Mouse (Mus musculus): ENCODE data around the gene Kcnj9. TPM values are rescaled to one million over a fixed set of nuclear protein-coding genes. Genes with fewer than 3 reads are reported as not detected.

The Kcnj9 gene
- polyA plus RNA-seq, 1 experiment = 0.01 TPM

DNA sequence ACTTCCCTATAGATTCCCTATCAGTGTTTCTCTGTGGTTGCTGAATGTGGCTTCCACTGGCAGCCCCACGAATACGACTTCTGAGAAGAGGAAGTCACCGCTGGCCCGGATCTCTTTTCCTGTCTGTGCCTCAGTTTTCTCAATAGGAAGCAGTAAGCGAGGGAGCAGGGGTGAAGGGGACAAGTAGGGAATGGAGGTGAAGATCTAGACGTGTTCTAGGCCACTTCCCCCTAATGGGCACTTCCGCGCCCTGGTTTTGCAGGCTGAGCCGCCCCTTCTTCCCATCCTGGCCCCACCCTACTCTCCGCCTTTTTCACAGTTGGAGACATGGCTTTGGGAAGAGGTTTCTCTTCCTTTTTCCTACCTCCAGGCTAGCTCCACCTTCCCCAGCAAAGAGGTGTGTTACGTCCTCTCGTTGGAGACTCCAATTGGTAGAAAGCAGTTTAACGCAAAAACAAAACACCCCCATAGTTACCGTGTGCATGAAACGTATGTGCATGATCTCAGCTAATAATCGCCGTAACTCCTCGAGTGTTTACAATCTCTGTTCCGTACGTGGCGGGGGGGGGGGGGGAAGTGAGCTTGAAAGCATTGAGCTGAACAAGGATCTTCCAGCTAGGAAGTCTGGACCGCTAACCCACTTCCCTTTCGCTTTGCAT lies 17.7 kb downstream of the Kcnj9 start:
- no peaks in the 10 kb centered on the region for H3K36me3 ChIP-seq (ENCODE audit: control insufficient read depth, insufficient read depth)

DNA sequence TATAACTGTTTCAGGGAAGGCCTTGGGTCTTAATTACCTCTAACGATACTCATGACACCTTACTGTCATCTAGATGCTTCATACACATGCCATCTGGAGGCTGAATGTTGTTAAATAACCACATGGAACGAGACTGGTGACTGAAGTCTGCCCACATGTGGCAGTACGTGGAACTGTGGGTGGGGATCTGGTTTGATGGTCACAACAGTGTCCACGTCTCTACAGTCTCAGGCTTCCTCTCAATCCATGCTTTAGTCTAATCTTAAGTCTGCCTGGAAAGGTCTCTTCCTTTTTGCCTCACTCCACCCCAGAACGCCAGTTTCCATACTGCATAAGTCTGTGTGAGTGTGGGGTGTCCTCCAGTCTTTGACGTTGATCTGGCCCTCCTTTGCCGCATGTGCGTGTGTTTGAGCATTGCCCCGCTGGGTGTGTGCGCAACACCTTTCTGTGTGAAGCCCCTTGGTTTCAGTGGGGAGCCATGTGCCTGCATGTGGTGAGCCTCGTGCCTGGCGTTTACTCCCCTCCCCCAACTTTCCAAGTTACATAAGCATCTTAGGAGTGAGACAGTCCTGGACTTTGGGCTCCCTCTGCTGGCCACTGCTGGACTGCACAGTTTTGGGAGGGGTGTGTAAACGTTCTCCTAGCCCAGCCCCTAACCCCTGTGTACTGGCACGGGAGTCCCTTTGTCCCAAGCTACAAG lies 19.3 kb downstream of the Kcnj9 start:
- Histone ChIP-seq H3K4me2 (ENCODE audit: low read depth) (peak overlapping the region; percentile 96), H3K79me2 (ENCODE audit: control insufficient read depth, insufficient read depth) (no peaks in the 10 kb centered on the region), H3K36me3 (ENCODE audit: control insufficient read depth, insufficient read depth) (no peaks in the 10 kb centered on the region), H3K27me3 (ENCODE audit: control insufficient read depth, insufficient read depth, insufficient read length) (no peaks in the 10 kb centered on the region), H3ac (ENCODE audit: control insufficient read depth, insufficient read length) (peak overlapping the region; percentile 27), H3K4me3 (peak overlapping the region; percentile 10)
- TF ChIP-seq MAX (IDR thresholded peaks at IDR 0.05; ENCODE audit: low read depth) = peak; percentile 91
- no peak for TF ChIP-seq E2F4 (IDR thresholded peaks at IDR 0.05; ENCODE audit: insufficient read depth)
- peak; percentile 39 for TF ChIP-seq POLR2A (IDR thresholded peaks at IDR 0.05; ENCODE audit: insufficient read length, low read depth)
- TF ChIP-seq TCF3 (IDR thresholded peaks at IDR 0.05; ENCODE audit: insufficient read length, low read depth) = no peak
- TF ChIP-seq SRF (IDR thresholded peaks at IDR 0.05; ENCODE audit: control insufficient read depth, insufficient read length, low read depth) = no peak
- no peak for TF ChIP-seq TCF12 (IDR thresholded peaks at IDR 0.05; ENCODE audit: insufficient read depth, poor library complexity, severe bottlenecking)
- peak in 1 of 3 experiments; percentile 14 for TF ChIP-seq MYOG (IDR thresholded peaks at IDR 0.05; ENCODE audit: control insufficient read depth in 1 of 3, insufficient read depth in 1 of 3, insufficient read length in 2 of 3, low read depth in 2 of 3)
- no peak for TF ChIP-seq POLR2AphosphoS2 (IDR thresholded peaks at IDR 0.05; ENCODE audit: insufficient read length, low read depth)
- TF ChIP-seq MYOD1 (IDR thresholded peaks at IDR 0.05; ENCODE audit: control insufficient read depth in 1 of 3, insufficient read length in 2 of 3, low read depth in 2 of 3) = peak in 1 of 3 experiments; percentile 13
- no peak for TF ChIP-seq CEBPB (IDR thresholded peaks at IDR 0.05; ENCODE audit: insufficient read depth, poor library complexity, severe bottlenecking)
- no peak for TF ChIP-seq USF1 (IDR thresholded peaks at IDR 0.05; ENCODE audit: low read depth)

More for the DNA sequence above, 17.7 kb downstream of the Kcnj9 start:
- peak overlapping the region; percentile 92 for H3K4me2 ChIP-seq (ENCODE audit: low read depth)
- no peaks in the 10 kb centered on the region for H3K79me2 ChIP-seq (ENCODE audit: control insufficient read depth, insufficient read depth)
- no peak overlapping the region for H3ac ChIP-seq (ENCODE audit: control insufficient read depth, insufficient read length)
- peak overlapping the region; percentile 54 for H3K4me3 ChIP-seq
- TF ChIP-seq MYOD1 (IDR thresholded peaks at IDR 0.05; ENCODE audit: control insufficient read depth in 1 of 3, insufficient read length in 2 of 3, low read depth in 2 of 3) = no peak
- TF ChIP-seq MYOG (IDR thresholded peaks at IDR 0.05; ENCODE audit: control insufficient read depth in 1 of 3, insufficient read depth in 1 of 3, insufficient read length in 2 of 3, low read depth in 2 of 3) = no peak
- TF ChIP-seq POLR2AphosphoS2 (IDR thresholded peaks at IDR 0.05; ENCODE audit: insufficient read length, low read depth) = no peak
- no peaks in the 10 kb centered on the region for H3K27me3 ChIP-seq (ENCODE audit: control insufficient read depth, insufficient read depth, insufficient read length)

DNA sequence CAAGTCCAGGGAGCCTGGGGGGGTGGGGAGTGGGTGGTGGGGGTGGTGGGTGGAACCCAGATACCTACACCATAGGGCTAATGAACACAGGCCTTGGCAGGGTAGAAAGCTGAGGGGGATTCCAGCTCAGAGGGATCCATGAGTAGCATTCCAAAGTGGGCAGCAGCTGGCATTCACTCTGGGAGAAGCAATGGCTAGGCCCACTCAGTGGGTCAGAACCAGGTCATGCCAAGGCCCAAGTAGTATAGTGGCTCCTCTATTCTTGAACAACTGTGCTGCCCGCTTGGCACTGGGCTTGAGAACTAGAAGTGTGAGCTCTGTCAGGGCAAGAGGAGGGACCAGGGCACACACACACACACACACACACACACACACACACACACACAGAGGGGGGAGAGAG lies 20.7 kb downstream of the Kcnj9 start:
- H3K4me3 ChIP-seq = no peak overlapping the region
- no peaks in the 10 kb centered on the region for H3K36me3 ChIP-seq (ENCODE audit: control insufficient read depth, insufficient read depth)
- H3ac ChIP-seq (ENCODE audit: control insufficient read depth, insufficient read length) = no peak overlapping the region
- H3K27me3 ChIP-seq (ENCODE audit: control insufficient read depth, insufficient read depth, insufficient read length) = no peaks in the 10 kb centered on the region
- TF ChIP-seq USF1 (IDR thresholded peaks at IDR 0.05; ENCODE audit: low read depth) = no peak
- TF ChIP-seq E2F4 (IDR thresholded peaks at IDR 0.05; ENCODE audit: insufficient read depth) = no peak
- TF ChIP-seq MYOG (IDR thresholded peaks at IDR 0.05; ENCODE audit: control insufficient read depth in 1 of 3, insufficient read depth in 1 of 3, insufficient read length in 2 of 3, low read depth in 2 of 3) = no peak
- TF ChIP-seq TCF12 (IDR thresholded peaks at IDR 0.05; ENCODE audit: insufficient read depth, poor library complexity, severe bottlenecking) = no peak
- no peaks in the 10 kb centered on the region for H3K79me2 ChIP-seq (ENCODE audit: control insufficient read depth, insufficient read depth)
- no peak overlapping the region for H3K4me2 ChIP-seq (ENCODE audit: low read depth)

DNA sequence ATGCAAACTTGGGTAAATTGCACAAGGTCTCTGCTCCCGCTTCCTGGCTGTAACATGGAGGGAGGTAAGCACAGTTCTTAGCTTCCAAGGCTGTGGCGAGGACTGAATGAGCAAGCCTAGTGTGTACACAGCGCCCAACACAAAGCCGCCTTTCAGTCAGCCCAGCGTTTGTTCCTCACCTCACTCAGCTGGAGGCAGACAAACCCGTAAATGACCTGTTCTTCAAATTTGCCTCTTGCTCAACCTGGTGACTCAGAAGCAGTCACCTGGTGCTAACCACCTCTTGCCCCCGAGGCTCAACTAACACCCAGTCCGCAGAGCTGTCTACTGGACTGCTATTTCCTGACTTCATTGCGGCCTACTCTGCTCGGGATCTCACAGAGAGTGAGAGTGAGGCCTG lies 21.2 kb downstream of the Kcnj9 start:
- no peak overlapping the region for H3ac ChIP-seq (ENCODE audit: control insufficient read depth, insufficient read length)
- no peak for TF ChIP-seq USF1 (IDR thresholded peaks at IDR 0.05; ENCODE audit: low read depth)
- no peak for TF ChIP-seq REST (IDR thresholded peaks at IDR 0.05; ENCODE audit: insufficient read depth, insufficient read length)
- TF ChIP-seq CEBPB (IDR thresholded peaks at IDR 0.05; ENCODE audit: insufficient read depth, poor library complexity, severe bottlenecking) = no peak
- no peak for TF ChIP-seq SRF (IDR thresholded peaks at IDR 0.05; ENCODE audit: control insufficient read depth, insufficient read length, low read depth)
- no peak for TF ChIP-seq MYOG (IDR thresholded peaks at IDR 0.05; ENCODE audit: control insufficient read depth in 1 of 3, insufficient read depth in 1 of 3, insufficient read length in 2 of 3, low read depth in 2 of 3)
- TF ChIP-seq MYOD1 (IDR thresholded peaks at IDR 0.05; ENCODE audit: control insufficient read depth in 1 of 3, insufficient read length in 2 of 3, low read depth in 2 of 3) = no peak
- no peak for TF ChIP-seq POLR2A (IDR thresholded peaks at IDR 0.05; ENCODE audit: insufficient read length, low read depth)
- TF ChIP-seq MAX (IDR thresholded peaks at IDR 0.05; ENCODE audit: low read depth) = no peak
- TF ChIP-seq POLR2AphosphoS2 (IDR thresholded peaks at IDR 0.05; ENCODE audit: insufficient read length, low read depth) = no peak
- TF ChIP-seq TCF12 (IDR thresholded peaks at IDR 0.05; ENCODE audit: insufficient read depth, poor library complexity, severe bottlenecking) = no peak
- TF ChIP-seq E2F4 (IDR thresholded peaks at IDR 0.05; ENCODE audit: insufficient read depth) = no peak
- no peak for TF ChIP-seq TCF3 (IDR thresholded peaks at IDR 0.05; ENCODE audit: insufficient read length, low read depth)
- H3K36me3 ChIP-seq (ENCODE audit: control insufficient read depth, insufficient read depth) = no peaks in the 10 kb centered on the region
- no peak overlapping the region for H3K4me3 ChIP-seq
- no peaks in the 10 kb centered on the region for H3K79me2 ChIP-seq (ENCODE audit: control insufficient read depth, insufficient read depth)
- H3K4me2 ChIP-seq (ENCODE audit: low read depth) = no peak overlapping the region
- H3K27me3 ChIP-seq (ENCODE audit: control insufficient read depth, insufficient read depth, insufficient read length) = no peaks in the 10 kb centered on the region

DNA sequence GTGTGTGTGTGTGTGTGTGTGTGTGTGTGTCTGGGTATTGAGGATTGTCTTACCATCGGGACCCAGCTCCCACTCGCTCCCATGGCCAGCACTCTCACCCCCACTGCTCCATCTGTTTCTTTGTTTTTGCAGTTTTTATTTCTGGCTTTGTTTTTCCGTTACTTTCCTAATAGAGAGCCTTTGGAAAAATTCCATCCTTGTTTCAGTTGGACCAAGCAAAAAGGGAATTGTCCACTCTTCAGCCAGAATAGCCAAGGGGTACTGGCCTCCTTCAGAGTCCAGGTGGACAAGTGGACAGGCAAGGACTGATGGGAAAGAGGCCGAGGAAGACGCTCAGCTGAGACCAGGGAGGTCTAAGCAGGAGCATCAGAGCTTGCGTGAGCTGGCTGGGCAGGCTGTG lies 22.2 kb downstream of the Kcnj9 start:
- TF ChIP-seq POLR2A (IDR thresholded peaks at IDR 0.05; ENCODE audit: insufficient read length, low read depth) (no peak), SRF (IDR thresholded peaks at IDR 0.05; ENCODE audit: control insufficient read depth, insufficient read length, low read depth) (no peak), MAX (IDR thresholded peaks at IDR 0.05; ENCODE audit: low read depth) (no peak), REST (IDR thresholded peaks at IDR 0.05; ENCODE audit: insufficient read depth, insufficient read length) (no peak), CEBPB (IDR thresholded peaks at IDR 0.05; ENCODE audit: insufficient read depth, poor library complexity, severe bottlenecking) (no peak), TCF12 (IDR thresholded peaks at IDR 0.05; ENCODE audit: insufficient read depth, poor library complexity, severe bottlenecking) (no peak), MYOD1 (IDR thresholded peaks at IDR 0.05; ENCODE audit: control insufficient read depth in 1 of 3, insufficient read length in 2 of 3, low read depth in 2 of 3) (no peak), USF1 (IDR thresholded peaks at IDR 0.05; ENCODE audit: low read depth) (no peak), MYOG (IDR thresholded peaks at IDR 0.05; ENCODE audit: control insufficient read depth in 1 of 3, insufficient read depth in 1 of 3, insufficient read length in 2 of 3, low read depth in 2 of 3) (no peak), POLR2AphosphoS2 (IDR thresholded peaks at IDR 0.05; ENCODE audit: insufficient read length, low read depth) (no peak)
- Histone ChIP-seq H3K36me3 (ENCODE audit: control insufficient read depth, insufficient read depth) (no peaks in the 10 kb centered on the region), H3K27me3 (ENCODE audit: control insufficient read depth, insufficient read depth, insufficient read length) (no peaks in the 10 kb centered on the region), H3K79me2 (ENCODE audit: control insufficient read depth, insufficient read depth) (no peaks in the 10 kb centered on the region), H3K4me2 (ENCODE audit: low read depth) (no peak overlapping the region), H3ac (ENCODE audit: control insufficient read depth, insufficient read length) (no peak overlapping the region), H3K4me3 (no peak overlapping the region)

All from myocyte (in vitro differentiated cells).